Mouse (Mus musculus) hindbrain, embryonic 13.5 days (tissue): ENCODE results near the gene Hus1b. TPM values are rescaled to one million over a fixed set of nuclear protein-coding genes. Genes with fewer than 3 reads are reported as not detected.

Experiments used
- polyA plus RNA-seq: library from polyadenylated mRNA; unstranded; fragments of >200 nt; fragmentation: Nextera tagmentation; extraction: Ambion mirVana; gene quantifications from 2 replicates; pipeline ENCODE4 v1.2.1, GENCODE M21; 2015

The Hus1b gene
- polyA plus RNA-seq, 1 experiment from 2014 or later = not detected

Other genes starting within 250 kb of the Hus1b start
- 0.12 and 0.21 TPM in 2 replicates for gene Irf4, start 198.5 kb downstream of the Hus1b start, polyA plus RNA-seq
- gene Exoc2, start 26.3 kb upstream of the Hus1b start, polyA plus RNA-seq = 47.0 and 48.4 TPM in 2 replicates
- 0.10 and 0.16 TPM in 2 replicates for gene Gm5447, start 26.4 kb upstream of the Hus1b start, polyA plus RNA-seq